Mouse (Mus musculus) frontal cortex, adult 2 months (tissue): ENCODE measurements at regions not wholly inside any gene's neighbourhood (a gene's known extent, or its start where the extent isn't known, plus 50 kb on each side); places are given as distances from the start of the nearest gene placed in this dataset.

Experiments used
- DNase-seq, 2 experiments: peaks; one replicate each; pipeline ENCODE4 v3.0.0; 2022; ENCODE audit warnings: low spot score in 1 of 2; ENCODE audit errors: extremely low spot score in 1 of 2

- no peak for DNase-seq
Measured at GRCm38 (mm10) chr17:84880946-84881345, 75.6 kb upstream of the Ppm1b start.

- no peak for DNase-seq
Measured at GRCm38 (mm10) chr17:84888525-84888924, 68.0 kb upstream of the Ppm1b start.

- no peak for DNase-seq
Measured at GRCm38 (mm10) chr17:84890871-84891599, 65.5 kb upstream of the Ppm1b start.

GRCm38 (mm10) chr17:84893273-84894033 is 63.1 kb upstream of the Ppm1b start:
- no peak for DNase-seq

GRCm38 (mm10) chr17:84895526-84895925 is 61.0 kb upstream of the Ppm1b start:
- no peak for DNase-seq

- DNase-seq = no peak
Measured at GRCm38 (mm10) chr17:84896572-84896971, 60.0 kb upstream of the Ppm1b start.

GRCm38 (mm10) chr17:84898407-84898806 is 58.1 kb upstream of the Ppm1b start:
- no peak for DNase-seq

- DNase-seq = no peak
Measured at GRCm38 (mm10) chr17:84903625-84904337, 52.8 kb upstream of the Ppm1b start.
